Mouse (Mus musculus) heart, embryonic 16.5 days (tissue): ENCODE results near the gene Gpa33. TPM values are rescaled to one million over a fixed set of nuclear protein-coding genes. Genes with fewer than 3 reads are reported as not detected.

Source experiments
- ATAC-seq: fragments of 200-750 bp; cut with Nextera tagmentation; replicated peaks from 2 replicates; pipeline ENCODE4 v1.8.0; 2017; ENCODE audit warnings: moderate number of reproducible peaks; ENCODE audit not compliant: insufficient read depth, low FRiP score; ENCODE audit errors: extremely low read depth
- H3K27ac ChIP-seq: fragments of 300-500 bp; sonication (generic); 2 replicates; pipeline ENCODE4 v1.5.1; 2014; ENCODE audit warnings: mild to moderate bottlenecking, low read length, control low read depth, moderate library complexity
- H3K27me3 ChIP-seq: fragments of 300-500 bp; sonication (generic); 2 replicates; pipeline ENCODE4 v1.6.1; 2014; ENCODE audit warnings: low read length, mixed read lengths; ENCODE audit not compliant: control insufficient read depth, insufficient read depth
- H3K36me3 ChIP-seq: fragments of 300-500 bp; sonication (generic); 2 replicates; pipeline ENCODE4 v1.6.1; 2014; ENCODE audit not compliant: control insufficient read depth, insufficient read depth
- H3K4me1 ChIP-seq: fragments of 300-500 bp; sonication (generic); 2 replicates; pipeline ENCODE4 v1.6.1; 2014; ENCODE audit warnings: low read length, mixed read lengths; ENCODE audit not compliant: control insufficient read depth, insufficient read depth
- H3K4me2 ChIP-seq: fragments of 300-500 bp; sonication (generic); 2 replicates; pipeline ENCODE4 v1.6.1; 2014; ENCODE audit warnings: low read depth, mild to moderate bottlenecking, control low read depth, low read length
- H3K4me3 ChIP-seq: fragments of 300-500 bp; sonication (generic); 2 replicates; pipeline ENCODE4 v1.5.1; 2014; ENCODE audit warnings: mild to moderate bottlenecking, control low read depth, low read length
- H3K9ac ChIP-seq: fragments of 300-500 bp; sonication (generic); 2 replicates; pipeline ENCODE4 v1.6.1; 2014; ENCODE audit warnings: low read length, control low read depth
- H3K9me3 ChIP-seq: fragments of 300-500 bp; sonication (generic); replicated peaks from 2 replicates; pipeline ENCODE4 v1.6.1; 2016; ENCODE audit warnings: low read length; ENCODE audit not compliant: control insufficient read depth
- WGBS: fragments of 180-500 bp; shearing (Covaris S2); extraction: QIAGEN DNeasy Blood & Tissue Kit; methylation state at CpG from one replicate; pipeline ENCODE4 v1.1.7; 2014; 5-methylcytosine and 5-hydroxymethylcytosine counted together
- polyA plus RNA-seq: library from polyadenylated mRNA; unstranded; fragments of >200 nt; fragmentation: Nextera tagmentation; extraction: Ambion mirVana; gene quantifications from 2 replicates; pipeline ENCODE4 v1.2.1, GENCODE M21; 2015

The Gpa33 gene
- polyA plus RNA-seq, 1 experiment from 2014 or later: 0.67 TPM

DNA sequence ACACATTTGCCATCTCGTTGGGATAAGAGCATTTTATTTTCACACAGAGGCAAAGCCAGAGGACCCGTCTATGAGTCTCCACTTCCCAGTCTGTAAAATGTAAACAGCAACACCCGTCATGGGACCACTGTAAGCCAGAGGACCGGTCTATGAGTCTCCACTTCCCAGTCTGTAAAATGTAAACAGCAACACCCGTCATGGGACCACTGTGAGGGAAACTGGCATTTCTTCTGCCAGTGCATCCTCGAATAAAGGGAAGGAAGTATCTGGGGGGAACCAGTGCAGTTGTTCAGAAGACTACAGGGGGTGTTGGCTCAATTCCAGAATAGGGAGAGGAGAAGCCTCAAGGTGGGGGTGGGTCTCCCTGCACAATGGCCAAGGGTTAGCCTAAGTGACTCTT is 24.6 kb upstream of the Gpa33 start:
- no peaks in the 10 kb centered on the region for H3K27me3 ChIP-seq
- peaks cover 25% of the 10 kb centered on the region for H3K36me3 ChIP-seq
- 61% methylated on average over 6 of the region's 6 CpGs for WGBS

DNA sequence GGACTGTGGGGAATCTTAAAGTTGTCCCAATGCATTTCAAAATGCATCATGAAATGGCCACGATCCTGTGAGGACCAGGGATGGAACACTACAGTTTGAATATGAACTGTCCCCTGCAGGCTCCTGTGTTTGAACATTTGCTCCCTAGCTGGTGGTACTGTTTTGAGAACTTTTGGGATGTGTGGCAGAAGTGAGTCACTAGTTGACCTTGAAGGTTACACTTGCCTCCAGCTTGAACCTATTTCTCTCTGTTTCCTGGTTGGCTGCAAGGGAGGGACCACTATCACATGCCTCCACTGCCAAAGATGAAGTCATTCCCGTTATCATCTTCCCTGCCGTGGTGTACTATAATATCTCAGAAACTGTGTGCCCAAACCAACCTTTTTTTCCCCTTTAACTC is 15.1 kb upstream of the Gpa33 start:
- 43% methylated on average over 3 of the region's 3 CpGs for WGBS
- no peaks in the 10 kb centered on the region for H3K9me3 ChIP-seq
- peaks cover 17% of the 10 kb centered on the region for H3K36me3 ChIP-seq
- no peak for ATAC-seq
- H3K4me2 ChIP-seq: no peak overlapping the region
- no peak overlapping the region for H3K9ac ChIP-seq
- H3K4me3 ChIP-seq: no peak overlapping the region
- no peaks in the 10 kb centered on the region for H3K27me3 ChIP-seq
- H3K4me1 ChIP-seq: no peaks in the 10 kb centered on the region
- no peak overlapping the region for H3K27ac ChIP-seq

More for the DNA sequence above, 24.6 kb upstream of the Gpa33 start:
- Histone ChIP-seq H3K4me3 (no peak overlapping the region), H3K4me2 (no peak overlapping the region), H3K9me3 (no peaks in the 10 kb centered on the region), H3K27ac (no peak overlapping the region), H3K4me1 (no peaks in the 10 kb centered on the region), H3K9ac (no peak overlapping the region)
- ATAC-seq: no peak

DNA sequence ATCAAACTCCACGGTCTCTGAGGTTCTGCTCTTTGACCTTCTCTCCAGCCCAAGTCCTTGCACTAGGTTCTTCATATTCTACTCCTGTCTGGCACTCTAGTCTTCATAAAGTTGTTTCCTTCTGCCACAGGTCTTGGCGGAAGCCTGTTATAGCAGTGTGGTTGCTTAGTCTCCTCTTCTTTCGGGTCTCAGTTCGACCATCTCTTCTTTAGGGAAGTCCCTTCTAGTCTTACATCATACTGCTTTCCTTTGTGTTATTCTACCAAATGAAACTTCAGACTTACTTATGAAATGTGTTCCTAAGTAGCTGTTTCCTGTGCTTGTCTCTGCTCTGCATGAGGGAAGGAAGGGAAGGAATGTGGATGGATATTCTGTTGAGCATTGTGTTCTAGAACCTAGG is 14.3 kb upstream of the Gpa33 start:
- Histone ChIP-seq H3K4me2 (no peak overlapping the region), H3K4me3 (no peak overlapping the region), H3K4me1 (no peaks in the 10 kb centered on the region), H3K36me3 (peaks cover 17% of the 10 kb centered on the region), H3K9ac (no peak overlapping the region), H3K9me3 (no peaks in the 10 kb centered on the region), H3K27me3 (no peaks in the 10 kb centered on the region), H3K27ac (no peak overlapping the region)
- whole genome bisulfite sequencing: 84% methylated on average over 4 of the region's 4 CpGs
- no peak for ATAC-seq

DNA sequence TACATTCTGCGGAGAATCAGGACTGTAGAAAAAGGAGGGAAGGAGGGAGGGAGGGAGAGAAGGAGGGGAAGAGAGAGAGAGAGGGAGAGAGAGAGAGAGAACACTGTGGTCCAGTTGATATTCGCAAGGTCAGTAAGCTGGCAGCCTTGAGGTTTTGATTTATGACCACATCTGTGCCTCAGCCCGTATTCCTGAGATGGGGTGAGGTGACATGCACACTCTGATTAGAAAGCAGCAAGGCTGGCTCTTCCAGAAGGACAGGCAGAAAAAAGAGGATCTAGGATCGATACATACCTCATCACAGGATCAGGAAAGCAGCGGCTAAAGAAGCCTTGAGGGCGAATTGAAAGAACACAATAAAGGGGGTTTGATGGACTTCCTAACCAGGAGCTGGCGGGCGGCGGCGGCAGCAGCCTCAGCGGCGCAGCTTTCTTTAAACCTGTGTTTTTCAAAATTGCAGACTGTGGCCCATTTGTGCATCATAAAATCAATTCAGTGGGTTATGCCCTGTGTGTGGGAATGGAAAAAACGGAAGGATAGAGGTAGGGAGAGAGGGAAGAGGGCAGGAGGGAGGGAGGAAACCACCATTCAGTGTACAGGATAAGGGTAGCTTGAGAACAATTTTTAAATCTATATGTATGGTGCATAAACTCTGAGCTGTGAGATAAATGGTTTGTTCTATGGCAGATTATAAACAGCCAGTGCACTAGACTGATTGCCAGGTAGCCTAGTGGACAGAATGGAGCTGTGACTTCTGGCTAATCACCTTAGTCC is 12.0 kb upstream of the Gpa33 start:
- H3K4me1 ChIP-seq: no peaks in the 10 kb centered on the region
- H3K9me3 ChIP-seq: no peaks in the 10 kb centered on the region
- H3K4me2 ChIP-seq: no peak overlapping the region
- ATAC-seq: no peak
- 84% methylated on average over 13 of the region's 13 CpGs for WGBS
- peaks cover 17% of the 10 kb centered on the region for H3K36me3 ChIP-seq
- no peak overlapping the region for H3K4me3 ChIP-seq
- no peaks in the 10 kb centered on the region for H3K27me3 ChIP-seq
- no peak overlapping the region for H3K27ac ChIP-seq
- H3K9ac ChIP-seq: no peak overlapping the region

DNA sequence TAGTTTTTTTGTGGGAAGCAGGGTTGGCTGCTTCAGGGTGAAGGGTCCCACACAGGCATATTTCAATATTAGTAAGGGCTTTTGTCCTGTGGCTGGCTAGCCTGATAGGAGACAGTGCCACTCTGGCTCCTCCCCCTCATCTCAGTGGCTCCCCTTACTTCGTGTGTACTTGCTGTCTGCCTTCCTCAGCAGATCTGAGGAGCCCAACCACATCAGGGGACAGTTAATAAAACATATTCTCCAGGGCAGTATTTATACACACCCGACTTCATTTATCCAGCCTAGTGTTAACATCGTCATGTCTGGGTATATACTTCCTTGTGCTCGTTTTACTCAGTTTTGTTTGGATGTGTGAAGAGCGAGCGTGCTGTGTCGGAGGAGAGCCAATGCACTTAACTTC is 7.9 kb upstream of the Gpa33 start:
- Histone ChIP-seq H3K4me3 (no peak overlapping the region), H3K4me2 (no peak overlapping the region), H3K27me3 (no peaks in the 10 kb centered on the region), H3K36me3 (peaks cover 23% of the 10 kb centered on the region), H3K9ac (no peak overlapping the region), H3K9me3 (no peaks in the 10 kb centered on the region), H3K4me1 (peaks cover 19% of the 10 kb centered on the region), H3K27ac (no peak overlapping the region)
- ATAC-seq: no peak; the same call in 1 of the 2 replicates
- 49% methylated on average over 7 of the region's 7 CpGs for WGBS

DNA sequence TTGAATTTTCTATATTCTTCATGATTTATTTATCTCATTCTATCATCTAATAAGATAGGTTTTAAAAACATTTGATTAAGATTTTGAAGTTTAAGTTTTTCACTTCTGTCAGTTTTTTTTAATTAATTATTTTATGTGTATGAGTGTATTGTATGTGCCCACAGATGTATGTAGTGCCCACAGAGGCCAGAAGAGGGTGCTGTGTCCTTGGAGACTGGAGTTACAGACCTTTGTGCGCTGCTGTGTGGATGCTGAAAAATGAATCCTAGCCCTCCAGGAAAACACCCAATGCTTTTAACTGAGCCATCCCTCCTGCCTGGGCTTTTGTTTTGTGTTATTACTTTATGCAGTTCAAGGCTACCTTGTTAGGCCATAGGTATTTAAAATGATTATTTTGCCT is 7.0 kb upstream of the Gpa33 start:
- no peak overlapping the region for H3K4me2 ChIP-seq
- H3K36me3 ChIP-seq: peaks cover 15% of the 10 kb centered on the region
- no peaks in the 10 kb centered on the region for H3K27me3 ChIP-seq
- WGBS: 96% methylated on average over 1 of the region's 1 CpGs
- no peak overlapping the region for H3K27ac ChIP-seq
- H3K9ac ChIP-seq: no peak overlapping the region
- no peaks in the 10 kb centered on the region for H3K9me3 ChIP-seq
- ATAC-seq: no peak
- H3K4me1 ChIP-seq: peaks cover 24% of the 10 kb centered on the region
- no peak overlapping the region for H3K4me3 ChIP-seq

DNA sequence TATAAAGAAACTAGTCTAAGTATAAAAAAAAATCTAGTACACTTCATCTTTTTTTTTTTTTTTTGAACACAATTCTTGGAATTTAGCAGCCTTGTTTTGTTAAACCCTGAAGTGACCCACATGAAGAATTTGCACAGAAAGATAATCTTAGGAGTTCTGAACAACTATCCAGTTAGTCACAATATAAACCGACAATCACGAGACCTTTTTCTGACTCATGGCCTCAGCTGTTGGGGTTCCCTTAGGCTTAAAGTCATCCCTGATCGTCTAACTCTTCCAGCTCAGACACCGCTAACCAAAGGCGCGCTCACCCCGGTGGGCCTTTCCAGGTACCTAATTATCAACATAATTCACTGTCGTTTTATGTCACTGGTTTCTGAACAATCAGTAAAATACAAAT is 6.3 kb upstream of the Gpa33 start:
- 88% methylated on average over 8 of the region's 8 CpGs for WGBS
- Histone ChIP-seq H3K36me3 (peaks cover 15% of the 10 kb centered on the region), H3K4me2 (no peak overlapping the region), H3K9me3 (no peaks in the 10 kb centered on the region), H3K9ac (no peak overlapping the region), H3K4me3 (no peak overlapping the region), H3K4me1 (peaks cover 31% of the 10 kb centered on the region), H3K27me3 (no peaks in the 10 kb centered on the region), H3K27ac (no peak overlapping the region)
- no peak for ATAC-seq

DNA sequence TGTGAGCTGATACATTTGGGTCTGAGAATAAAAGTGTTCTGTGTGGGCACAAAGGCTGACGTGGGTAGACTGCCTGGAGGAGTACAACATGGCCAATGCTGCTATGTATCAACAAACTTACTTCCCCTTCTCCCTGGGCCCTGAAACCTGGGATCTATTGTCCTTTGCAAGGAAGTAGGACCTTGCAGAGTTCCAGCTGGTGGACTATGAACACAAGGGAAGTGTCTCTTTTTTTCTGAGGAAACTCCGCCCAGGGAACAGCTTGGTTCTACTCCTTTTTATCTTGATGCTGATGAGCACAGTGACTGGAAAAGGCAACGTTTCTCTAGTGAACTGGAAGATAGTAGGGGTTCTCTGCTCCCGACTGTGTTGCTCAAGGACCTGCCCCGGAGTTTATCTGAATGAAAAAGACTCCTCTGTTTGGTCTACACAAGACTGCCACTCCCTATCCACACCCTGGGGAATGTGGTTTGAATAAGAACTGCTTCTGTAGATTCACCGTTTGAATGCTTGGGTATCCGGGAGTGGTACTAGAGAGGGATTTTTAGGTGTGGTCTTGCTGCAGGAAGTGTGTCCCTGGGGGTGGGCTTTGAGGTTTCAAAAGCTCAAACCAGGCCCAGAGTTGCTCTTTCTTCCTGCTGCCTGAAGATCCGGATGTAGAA is 5.0 kb upstream of the Gpa33 start:
- H3K9me3 ChIP-seq: no peaks in the 10 kb centered on the region

DNA sequence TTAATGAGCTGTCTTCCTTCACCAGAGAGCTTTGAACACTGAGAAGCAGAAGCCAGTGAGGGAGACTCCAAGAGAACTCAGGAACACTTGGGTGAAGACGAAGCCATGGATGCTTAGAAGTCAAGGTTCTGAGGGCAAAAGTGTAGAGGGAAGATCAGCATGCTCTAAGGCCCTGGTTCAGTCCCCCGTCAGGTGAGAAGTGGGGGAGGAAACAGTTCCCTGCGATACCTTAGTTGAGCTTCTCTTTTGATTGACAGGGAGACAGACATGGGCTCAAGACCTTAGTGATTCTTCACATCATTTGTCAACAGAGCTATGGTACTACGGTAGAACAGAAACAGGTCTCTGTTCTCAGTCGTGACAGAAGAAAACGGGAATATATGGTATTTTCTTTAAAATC is 3.7 kb upstream of the Gpa33 start:
- Histone ChIP-seq H3K27ac (peak overlapping the region; percentile 99; the same call in 1 of the 2 replicates), H3K4me1 (peaks cover 35% of the 10 kb centered on the region), H3K9ac (peak overlapping the region; percentile 87), H3K4me3 (peak overlapping the region; percentile 69), H3K4me2 (peak overlapping the region; percentile 73), H3K9me3 (no peaks in the 10 kb centered on the region), H3K36me3 (peaks cover 15% of the 10 kb centered on the region), H3K27me3 (no peaks in the 10 kb centered on the region)
- ATAC-seq: no peak
- 66% methylated on average over 6 of the region's 6 CpGs for WGBS

More for the DNA sequence above, 5.0 kb upstream of the Gpa33 start:
- Histone ChIP-seq H3K36me3 (peaks cover 15% of the 10 kb centered on the region), H3K4me1 (peaks cover 35% of the 10 kb centered on the region), H3K27ac (no peak overlapping the region), H3K4me3 (no peak overlapping the region), H3K9ac (no peak overlapping the region), H3K27me3 (no peaks in the 10 kb centered on the region), H3K4me2 (peak overlapping the region; percentile 32; the same call in 1 of the 2 replicates)
- 54% methylated on average over 8 of the region's 8 CpGs for WGBS
- ATAC-seq: no peak
